Mouse (Mus musculus) c-Kit-negative CD71-positive TER-119-positive erythroid progenitor cells, embryonic 14.5 days (primary cell): ENCODE measurements around the gene Ier2.
"Not testable (repeated sequence)": the region's sequence is repeated elsewhere in the genome, so short reads cannot be mapped to it uniquely, and the experiment has no call there.

Experiments
- DNase-seq: peaks from one replicate; pipeline ENCODE4 v3.0.0-alpha.2; 2013; ENCODE audit warnings: low read depth, low spot score

Gene Ier2

GRCm38 (mm10) chr8:84640010-84640588, 22.6 kb downstream of the Ier2 start:
- DNase-seq: no peak

- DNase-seq: peak; percentile 91
Measured at GRCm38 (mm10) chr8:84639162-84640009, 23.3 kb downstream of the Ier2 start.

GRCm38 (mm10) chr8:84638555-84639161, 24.0 kb downstream of the Ier2 start:
- no peak for DNase-seq

GRCm38 (mm10) chr8:84637946-84638554, 24.6 kb downstream of the Ier2 start:
- no peak for DNase-seq

- no peak for DNase-seq
Measured at GRCm38 (mm10) chr8:84636051-84636691, 26.5 kb downstream of the Ier2 start.

GRCm38 (mm10) chr8:84635397-84636050, 27.1 kb downstream of the Ier2 start:
- no peak for DNase-seq

GRCm38 (mm10) chr8:84634849-84635304, 27.8 kb downstream of the Ier2 start:
- DNase-seq: no peak

- DNase-seq: no peak
Measured at GRCm38 (mm10) chr8:84633841-84634584, 28.6 kb downstream of the Ier2 start.

- DNase-seq: no peak
Measured at GRCm38 (mm10) chr8:84631813-84632212, 30.8 kb downstream of the Ier2 start.

- no peak for DNase-seq
Measured at GRCm38 (mm10) chr8:84630145-84630544, 32.5 kb downstream of the Ier2 start.

- DNase-seq: no peak
Measured at GRCm38 (mm10) chr8:84629586-84629985, 33.1 kb downstream of the Ier2 start.

- not testable (repeated sequence) for DNase-seq
Measured at GRCm38 (mm10) chr8:84623425-84623824, 39.2 kb downstream of the Ier2 start.

GRCm38 (mm10) chr8:84621102-84621625, 41.5 kb downstream of the Ier2 start:
- DNase-seq: no peak

GRCm38 (mm10) chr8:84617005-84617404, 45.6 kb downstream of the Ier2 start:
- DNase-seq: no peak

GRCm38 (mm10) chr8:84615666-84616485, 46.8 kb downstream of the Ier2 start:
- DNase-seq: no peak

- DNase-seq: no peak
Measured at GRCm38 (mm10) chr8:84614512-84615223, 48.0 kb downstream of the Ier2 start.
